Mouse (Mus musculus) midbrain, postnatal 0 days (tissue): ENCODE measurements around the gene Gramd1a. TPM values are rescaled to one million over a fixed set of nuclear protein-coding genes. Genes with fewer than 3 reads are reported as not detected.

Experiments
- ATAC-seq: fragments of 200-750 bp; cut with Nextera tagmentation; 2 replicates; pipeline ENCODE4 v1.8.0; 2017; ENCODE audit warnings: moderate number of reproducible peaks, mild to moderate bottlenecking, moderate TSS enrichment, moderate library complexity; ENCODE audit not compliant: low FRiP score
- DNase-seq: peaks from one replicate; pipeline ENCODE4 v3.0.0-alpha.2; 2015; ENCODE audit warnings: low spot score
- H3K27ac ChIP-seq: fragments of 300-500 bp; sonication (generic); 2 replicates; pipeline ENCODE4 v1.5.1; 2014; ENCODE audit warnings: low read depth, mild to moderate bottlenecking, low read length, mixed read lengths
- H3K27me3 ChIP-seq: fragments of 300-500 bp; sonication (generic); 2 replicates; pipeline ENCODE4 v1.6.1; 2014; ENCODE audit warnings: low read length, control low read depth, mixed read lengths; ENCODE audit not compliant: insufficient read depth
- H3K36me3 ChIP-seq: fragments of 300-500 bp; sonication (generic); 2 replicates; pipeline ENCODE4 v1.6.1; 2014; ENCODE audit warnings: low read length, control low read depth, mixed read lengths; ENCODE audit not compliant: insufficient read depth
- H3K4me1 ChIP-seq: fragments of 300-500 bp; sonication (generic); 2 replicates; pipeline ENCODE4 v1.6.1; 2014; ENCODE audit warnings: mild to moderate bottlenecking, control low read depth, antibody characterized with exemption, low read length, mixed read lengths; ENCODE audit not compliant: insufficient read depth
- H3K4me2 ChIP-seq: fragments of 300-500 bp; sonication (generic); 2 replicates; pipeline ENCODE4 v1.6.1; 2014; ENCODE audit warnings: low read depth, mild to moderate bottlenecking, low read length, mixed read lengths; ENCODE audit not compliant: poor library complexity, severe bottlenecking
- H3K4me3 ChIP-seq: fragments of 300-500 bp; sonication (generic); 2 replicates; pipeline ENCODE4 v1.5.1; 2014; ENCODE audit warnings: low read depth, mild to moderate bottlenecking, low read length, moderate library complexity
- H3K9ac ChIP-seq: fragments of 300-500 bp; sonication (generic); replicated peaks from 2 replicates; pipeline ENCODE4 v1.6.1; 2014; ENCODE audit warnings: mild to moderate bottlenecking, low read length, moderate library complexity, mixed read lengths; ENCODE audit not compliant: poor library complexity, severe bottlenecking
- H3K9me3 ChIP-seq: fragments of 300-500 bp; sonication (generic); 2 replicates; pipeline ENCODE4 v1.6.1; 2016; ENCODE audit warnings: low read length, control low read depth
- CTCF ChIP-seq: IDR thresholded peaks from 2 replicates; pipeline ENCODE4 v1.5.1; 2016; ENCODE audit warnings: antibody characterized with exemption, mild to moderate bottlenecking
- WGBS: fragments of 180-500 bp; shearing (Covaris S2); extraction: QIAGEN DNeasy Blood & Tissue Kit; methylation state at CpG from one replicate; pipeline ENCODE4 v1.1.7; 2014; 5-methylcytosine and 5-hydroxymethylcytosine counted together
- polyA plus RNA-seq: library from polyadenylated mRNA; unstranded; fragments of >200 nt; fragmentation: Nextera tagmentation; extraction: Ambion mirVana; gene quantifications from 2 replicates; pipeline ENCODE4 v1.2.1, GENCODE M21; 2015
- total RNA-seq: library from RNA; depleted of rRNA; stranded (reverse); fragments of >200 nt; gene quantifications from 2 replicates; pipeline ENCODE4 v1.2.3, GENCODE M21; 2014

Gramd1a gene
- total and polyA plus RNA-seq, 2 experiments from 2014 or later: 160 to 270 TPM

GRCm38 (mm10) chr7:31175096-31175495, 19.4 kb upstream of the Gramd1a start:
- ATAC-seq: no peak
- H3K9me3 ChIP-seq: no peaks in the 10 kb centered on the region
- no peak overlapping the region for H3K4me3 ChIP-seq
- no peak overlapping the region for H3K9ac ChIP-seq
- TF ChIP-seq CTCF: no peak
- 83% methylated on average over 3 of the region's 3 CpGs for WGBS
- H3K4me2 ChIP-seq: no peak overlapping the region
- H3K4me1 ChIP-seq: no peaks in the 10 kb centered on the region
- no peaks in the 10 kb centered on the region for H3K27me3 ChIP-seq
- H3K36me3 ChIP-seq: no peaks in the 10 kb centered on the region
- H3K27ac ChIP-seq: no peak overlapping the region
- no peak for DNase-seq

GRCm38 (mm10) chr7:31174466-31174865, 18.8 kb upstream of the Gramd1a start:
- no peak overlapping the region for H3K27ac ChIP-seq
- H3K9ac ChIP-seq: no peak overlapping the region
- TF ChIP-seq CTCF: no peak
- DNase-seq (no peak), ATAC-seq (no peak)
- H3K27me3 ChIP-seq: no peaks in the 10 kb centered on the region
- 80% methylated on average over 8 of the region's 8 CpGs for WGBS
- no peaks in the 10 kb centered on the region for H3K4me1 ChIP-seq
- no peaks in the 10 kb centered on the region for H3K9me3 ChIP-seq
- H3K36me3 ChIP-seq: no peaks in the 10 kb centered on the region
- H3K4me2 ChIP-seq: no peak overlapping the region
- H3K4me3 ChIP-seq: no peak overlapping the region

GRCm38 (mm10) chr7:31172238-31172637, 16.5 kb upstream of the Gramd1a start:
- 21% methylated on average over 2 of the region's 2 CpGs for WGBS
- Histone ChIP-seq H3K9ac (no peak overlapping the region), H3K4me2 (no peak overlapping the region), H3K36me3 (no peaks in the 10 kb centered on the region), H3K9me3 (no peaks in the 10 kb centered on the region), H3K27me3 (no peaks in the 10 kb centered on the region), H3K27ac (no peak overlapping the region), H3K4me1 (no peaks in the 10 kb centered on the region), H3K4me3 (no peak overlapping the region)
- TF ChIP-seq CTCF: peak; percentile 61
- ATAC-seq (no peak), DNase-seq (peak; percentile 30)

DNA sequence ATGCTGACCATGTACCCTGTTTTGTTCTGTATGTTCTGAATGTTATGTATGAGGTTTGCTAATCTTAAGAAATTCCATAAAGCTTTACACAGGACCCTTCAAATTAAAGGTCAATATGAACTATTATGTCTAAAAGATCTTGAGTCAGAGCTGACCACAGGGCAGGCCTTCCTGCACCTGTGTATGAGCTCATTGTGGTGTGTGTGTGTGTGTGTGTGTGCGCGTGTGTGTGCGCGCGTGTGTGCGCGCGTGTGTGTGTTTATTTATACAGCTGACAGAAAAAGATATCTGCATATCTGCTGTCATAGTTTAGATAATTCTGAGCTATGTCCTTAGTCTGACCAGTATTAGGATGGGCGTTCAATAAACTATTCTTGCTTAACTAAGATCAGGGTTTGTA, 14.8 kb upstream of the Gramd1a start:
- TF ChIP-seq CTCF: no peak
- H3K36me3 ChIP-seq: no peaks in the 10 kb centered on the region
- H3K9ac ChIP-seq: no peak overlapping the region
- H3K4me3 ChIP-seq: no peak overlapping the region
- no peak overlapping the region for H3K4me2 ChIP-seq
- H3K27me3 ChIP-seq: no peaks in the 10 kb centered on the region
- no peak overlapping the region for H3K27ac ChIP-seq
- H3K9me3 ChIP-seq: no peaks in the 10 kb centered on the region
- no peak for DNase-seq
- WGBS: 90% methylated on average over 9 of the region's 9 CpGs
- no peaks in the 10 kb centered on the region for H3K4me1 ChIP-seq
- no peak for ATAC-seq

- Histone ChIP-seq H3K4me2 (no peak overlapping the region), H3K27me3 (no peaks in the 10 kb centered on the region), H3K36me3 (no peaks in the 10 kb centered on the region), H3K9me3 (no peaks in the 10 kb centered on the region), H3K9ac (no peak overlapping the region), H3K4me1 (no peaks in the 10 kb centered on the region), H3K4me3 (no peak overlapping the region), H3K27ac (no peak overlapping the region)
- ATAC-seq (no peak), DNase-seq (no peak)
- WGBS: 65% methylated on average over 8 of the region's 8 CpGs
- TF ChIP-seq CTCF: no peak
These were observed 12.7 kb upstream of the Gramd1a start for GRCm38 (mm10) chr7:31168412-31168811.

DNA sequence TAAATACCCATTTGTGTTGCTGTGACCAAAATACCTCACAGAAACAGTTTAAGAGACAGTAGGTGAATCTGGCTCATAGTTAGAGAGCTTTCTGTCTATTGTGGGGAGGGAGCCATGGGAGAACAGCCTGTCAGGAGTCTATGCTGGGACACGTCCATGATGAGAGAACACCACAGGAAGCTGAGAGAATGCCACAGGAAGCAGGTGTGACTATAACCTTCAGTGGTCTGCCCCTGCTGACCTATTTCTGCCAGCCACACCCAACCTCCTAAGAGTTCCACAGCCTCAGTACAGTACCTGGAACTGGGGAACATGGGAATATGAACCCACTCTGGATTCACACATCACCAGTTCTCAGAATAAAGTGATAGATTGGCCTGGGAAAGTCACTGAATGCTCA, 9.1 kb upstream of the Gramd1a start:
- no peaks in the 10 kb centered on the region for H3K36me3 ChIP-seq
- no peak overlapping the region for H3K9ac ChIP-seq
- H3K9me3 ChIP-seq: no peaks in the 10 kb centered on the region
- no peak for TF ChIP-seq CTCF
- H3K27ac ChIP-seq: no peak overlapping the region
- ATAC-seq: no peak
- H3K4me2 ChIP-seq: no peak overlapping the region
- no peak for DNase-seq
- no peak overlapping the region for H3K4me3 ChIP-seq
- no peaks in the 10 kb centered on the region for H3K27me3 ChIP-seq
- 64% methylated on average over 1 of the region's 1 CpGs for WGBS
- no peaks in the 10 kb centered on the region for H3K4me1 ChIP-seq
